Mouse (Mus musculus) bone marrow, adult 2 months (tissue): ENCODE measurements around the gene Krt8. TPM values are rescaled to one million over a fixed set of nuclear protein-coding genes. Genes with fewer than 3 reads are reported as not detected.
"Not testable (repeated sequence)": the region's sequence is repeated elsewhere in the genome, so short reads cannot be mapped to it uniquely, and the experiment has no call there.

Experiments
- H3K27ac ChIP-seq: fragments of 200-500 bp; 2 replicates; pipeline ENCODE4 v1.5.1; 2012; ENCODE audit warnings: low read depth, mild to moderate bottlenecking, control low read depth, inconsistent platforms, low read length; ENCODE audit not compliant: control insufficient read depth, poor library complexity, insufficient read depth
- H3K4me1 ChIP-seq: fragments of 200-500 bp; 2 replicates; pipeline ENCODE4 v1.6.1; 2011; ENCODE audit warnings: low read length; ENCODE audit not compliant: control insufficient read depth, insufficient read depth
- H3K4me3 ChIP-seq: fragments of 200-500 bp; replicated peaks from 2 replicates; pipeline ENCODE3; 2011; ENCODE audit warnings: mild to moderate bottlenecking, low read depth, low read length, control low read depth; ENCODE audit not compliant: control insufficient read depth
- CTCF ChIP-seq: fragments of 200-500 bp; IDR thresholded peaks from 2 replicates; pipeline ENCODE4 v1.5.1; 2011; ENCODE audit warnings: low read length, control low read depth; ENCODE audit not compliant: control insufficient read depth, insufficient read depth
- POLR2A ChIP-seq: fragments of 200-500 bp; IDR thresholded peaks from 2 replicates; pipeline ENCODE4 v1.6.1; 2011; ENCODE audit warnings: low read depth, mild to moderate bottlenecking, control low read depth, low read length, borderline replicate concordance; ENCODE audit not compliant: control insufficient read depth
- whole genome bisulfite sequencing: fragments of 180-500 bp; shearing (Covaris S2); methylation state at CpG from one replicate; pipeline ENCODE4 v1.1.7; 2018; 5-methylcytosine and 5-hydroxymethylcytosine counted together
- polyA plus RNA-seq: library from polyadenylated mRNA; stranded (reverse); fragments of >200 nt; gene quantifications from 2 replicates; pipeline ENCODE4 v1.2.4, GENCODE M21; 2011; ENCODE audit warnings: low replicate concordance; ENCODE audit not compliant: missing spikeins, insufficient read depth, insufficient read length

The Krt8 gene
- polyA plus RNA-seq, 1 experiment, result 1.0 TPM

- H3K4me3 ChIP-seq, result no peak overlapping the region
- no peak for TF ChIP-seq POLR2A
- TF ChIP-seq CTCF, result no peak
- 50% methylated on average over 12 of the region's 12 CpGs for WGBS
Measured at GRCm38 (mm10) chr15:102003516-102003915, 766 bp downstream of the Krt8 start.

DNA sequence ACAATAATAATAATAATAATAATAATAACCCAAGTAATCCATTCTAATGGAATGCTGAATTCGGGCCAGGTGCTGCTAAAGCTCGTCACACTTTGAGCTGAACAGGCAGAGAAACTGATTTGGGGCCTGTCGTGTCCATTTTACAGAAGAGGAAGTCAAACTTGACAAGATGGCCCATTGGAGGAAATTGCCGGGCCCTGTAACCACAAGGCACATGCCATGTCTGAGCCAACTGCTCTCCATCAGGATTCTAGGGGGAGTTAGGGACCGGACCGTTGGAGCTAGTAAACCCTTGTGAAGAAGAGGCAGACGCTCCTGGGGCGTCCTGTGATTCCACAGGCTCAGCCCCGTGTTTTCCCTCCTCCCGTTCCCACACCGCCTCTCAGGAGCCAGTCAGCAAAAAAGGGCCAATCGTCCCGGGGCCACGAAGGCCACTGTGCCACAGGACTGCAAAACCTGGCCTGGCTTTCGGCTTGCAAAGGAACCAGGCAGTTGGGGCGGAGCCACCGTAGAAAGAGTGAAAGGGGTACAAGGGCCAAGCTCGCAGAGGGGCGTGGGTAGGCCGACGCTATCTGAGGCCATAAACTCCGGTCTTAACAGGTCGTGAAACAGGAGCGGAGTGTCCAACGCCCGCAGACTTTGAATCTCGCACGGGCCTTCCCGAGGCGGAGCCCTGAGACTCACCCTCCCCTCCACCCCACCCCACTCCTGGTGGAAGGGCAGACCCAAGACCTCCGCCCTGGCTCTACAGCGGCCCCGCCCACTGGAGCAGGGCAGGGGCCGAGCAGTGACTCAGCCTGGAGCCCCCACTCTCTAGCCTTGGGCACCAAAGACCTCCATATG lies 1.4 kb downstream of the Krt8 start:
- no peak overlapping the region for H3K27ac ChIP-seq
- 2% methylated on average over 34 of the region's 34 CpGs for WGBS
- peak overlapping the region; percentile 17 for H3K4me3 ChIP-seq
- H3K4me1 ChIP-seq, result no peaks in the 10 kb centered on the region
- TF ChIP-seq POLR2A (no peak), CTCF (no peak)

More at GRCm38 (mm10) chr15:102003516-102003915, 766 bp downstream of the Krt8 start:
- Histone ChIP-seq H3K27ac (no peak overlapping the region), H3K4me1 (no peaks in the 10 kb centered on the region)

- WGBS, result 62% methylated on average over 11 of the region's 11 CpGs
- Histone ChIP-seq H3K27ac (no peak overlapping the region), H3K4me3 (no peak overlapping the region), H3K4me1 (no peaks in the 10 kb centered on the region)
- TF ChIP-seq POLR2A, result no peak
- no peak for TF ChIP-seq CTCF
Measured at GRCm38 (mm10) chr15:101999676-102000335, 4.5 kb downstream of the Krt8 start.

DNA sequence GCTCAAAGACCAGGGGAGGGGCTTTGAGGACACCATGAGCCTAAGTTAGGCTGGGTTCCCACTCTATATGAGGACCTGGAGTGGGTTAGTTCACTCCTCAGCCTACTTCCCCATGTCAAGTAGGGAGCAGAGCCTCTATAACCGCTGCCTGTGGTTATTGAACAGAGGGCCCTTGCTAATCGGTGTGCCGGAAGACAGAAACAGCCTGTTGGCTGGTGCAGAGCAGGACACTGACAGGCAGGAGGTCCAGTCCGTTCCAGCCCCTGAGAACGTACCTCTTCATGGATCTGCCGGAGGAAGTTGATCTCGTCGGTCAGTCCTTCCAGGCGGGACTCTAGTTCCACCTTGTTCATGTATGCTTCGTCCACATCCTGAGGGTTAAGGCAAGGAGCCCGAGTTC lies 5.1 kb downstream of the Krt8 start:
- Histone ChIP-seq H3K4me3 (no peak overlapping the region), H3K27ac (no peak overlapping the region), H3K4me1 (no peaks in the 10 kb centered on the region)
- TF ChIP-seq POLR2A (no peak), CTCF (no peak)
- 28% methylated on average over 11 of the region's 11 CpGs for WGBS

DNA sequence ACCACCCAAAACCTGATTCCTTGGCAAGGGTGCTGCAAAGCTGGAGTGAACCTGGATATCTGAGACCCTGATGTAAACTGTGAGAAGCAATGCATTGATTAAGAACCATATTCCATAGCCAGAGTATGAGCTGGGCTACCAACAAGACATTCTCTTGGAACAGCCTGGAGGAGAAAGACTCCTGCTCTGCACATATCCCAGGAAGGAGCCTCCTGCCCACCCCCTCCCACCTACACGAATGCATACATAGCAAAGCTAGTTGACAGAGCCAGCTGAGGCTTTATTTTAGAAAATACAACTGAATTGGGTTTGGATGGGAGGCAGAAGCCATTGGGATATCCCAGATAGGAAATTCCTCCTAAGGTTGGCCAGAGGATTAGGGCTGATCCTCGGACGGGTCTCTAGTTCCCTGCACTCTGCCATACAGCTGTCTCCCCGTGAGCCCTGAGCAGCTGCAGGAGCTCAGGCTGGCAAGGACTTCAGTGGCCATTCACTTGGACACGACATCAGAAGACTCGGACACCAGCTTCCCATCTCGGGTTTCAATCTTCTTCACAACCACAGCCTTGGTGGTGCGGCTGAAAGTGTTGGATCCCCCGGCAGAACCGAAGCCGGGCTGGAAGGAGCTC lies 7.7 kb downstream of the Krt8 start:
- not testable (repeated sequence) for H3K4me1 ChIP-seq, H3K4me3 ChIP-seq
- 85% methylated on average over 11 of the region's 11 CpGs for WGBS

GRCm38 (mm10) chr15:101995484-101996236 lies 8.6 kb downstream of the Krt8 start:
- H3K4me1 ChIP-seq, result no peaks in the 10 kb centered on the region
- H3K4me3 ChIP-seq, result no peak overlapping the region
- TF ChIP-seq CTCF (no peak), POLR2A (no peak)
- WGBS, result 64% methylated on average over 4 of the region's 4 CpGs
- no peak overlapping the region for H3K27ac ChIP-seq

More for the DNA sequence above, 7.7 kb downstream of the Krt8 start:
- H3K27ac ChIP-seq, result not testable (repeated sequence)

GRCm38 (mm10) chr15:101994365-101994764 lies 9.9 kb downstream of the Krt8 start:
- no peak for TF ChIP-seq POLR2A
- no peak for TF ChIP-seq CTCF
- H3K4me1 ChIP-seq, result no peaks in the 10 kb centered on the region
- 65% methylated on average over 6 of the region's 6 CpGs for WGBS
- no peak overlapping the region for H3K4me3 ChIP-seq
- no peak overlapping the region for H3K27ac ChIP-seq

- WGBS, result 68% methylated on average over 6 of the region's 6 CpGs
- Histone ChIP-seq H3K4me1 (no peaks in the 10 kb centered on the region), H3K4me3 (no peak overlapping the region), H3K27ac (no peak overlapping the region)
- no peak for TF ChIP-seq CTCF
- TF ChIP-seq POLR2A, result no peak
Measured at GRCm38 (mm10) chr15:101990946-101991345, 13.3 kb downstream of the Krt8 start.
